Mouse (Mus musculus) brain, embryonic 18.5 days (tissue): ENCODE results near the gene Mybpc2.

Experiments
- DNase-seq: peaks from one replicate; pipeline ENCODE4 v3.0.0-alpha.2; 2012; ENCODE audit warnings: low read depth, low spot score

Gene Mybpc2

GRCm38 (mm10) chr7:44524502-44524901 lies at the start of gene Mybpc2:
Mybpc2 (minus strand) TSS chr7:44524656.
- DNase-seq = no peak

GRCm38 (mm10) chr7:44572956-44573484 lies 48.6 kb upstream of the Mybpc2 start:
- DNase-seq = no peak

- DNase-seq = no peak
Measured at GRCm38 (mm10) chr7:44572213-44572701, 47.8 kb upstream of the Mybpc2 start, which contains the start of gene Napsa. Napsa (plus strand) TSS chr7:44572380.

GRCm38 (mm10) chr7:44571811-44572210 lies 47.4 kb upstream of the Mybpc2 start:
- no peak for DNase-seq

GRCm38 (mm10) chr7:44570989-44571388 lies 46.5 kb upstream of the Mybpc2 start:
- no peak for DNase-seq

GRCm38 (mm10) chr7:44568803-44569202 lies 44.3 kb upstream of the Mybpc2 start:
- no peak for DNase-seq

- DNase-seq = no peak
Measured at GRCm38 (mm10) chr7:44565414-44565813, 41.0 kb upstream of the Mybpc2 start.

GRCm38 (mm10) chr7:44564486-44564885 lies 40.0 kb upstream of the Mybpc2 start:
- DNase-seq = no peak

GRCm38 (mm10) chr7:44563284-44563683 lies 38.8 kb upstream of the Mybpc2 start:
- no peak for DNase-seq

- DNase-seq = peak; percentile 55
Measured at GRCm38 (mm10) chr7:44560435-44561400, 36.3 kb upstream of the Mybpc2 start.

- DNase-seq = no peak
Measured at GRCm38 (mm10) chr7:44557629-44558028, 33.2 kb upstream of the Mybpc2 start.

- DNase-seq = peak; percentile 83
Measured at GRCm38 (mm10) chr7:44553826-44554225, 29.4 kb upstream of the Mybpc2 start, which contains the start of gene Nr1h2. Nr1h2 (minus strand) TSS chr7:44553951.

GRCm38 (mm10) chr7:44553196-44553764 lies 28.8 kb upstream of the Mybpc2 start:
- peak; percentile 65 for DNase-seq

GRCm38 (mm10) chr7:44552141-44552908 lies 27.9 kb upstream of the Mybpc2 start:
- DNase-seq = no peak

GRCm38 (mm10) chr7:44551731-44552130 lies 27.3 kb upstream of the Mybpc2 start:
- DNase-seq = no peak

- no peak for DNase-seq
Measured at GRCm38 (mm10) chr7:44551301-44551700, 26.8 kb upstream of the Mybpc2 start.

GRCm38 (mm10) chr7:44550409-44550678 lies 25.9 kb upstream of the Mybpc2 start:
- DNase-seq = no peak

GRCm38 (mm10) chr7:44549621-44550408 lies 25.4 kb upstream of the Mybpc2 start:
- no peak for DNase-seq

GRCm38 (mm10) chr7:44548497-44549087 lies 24.1 kb upstream of the Mybpc2 start, which contains the start of gene Pold1:
Pold1 (minus strand) TSS chr7:44548849.
- peak; percentile 96 for DNase-seq

- no peak for DNase-seq
Measured at GRCm38 (mm10) chr7:44547725-44548124, 23.3 kb upstream of the Mybpc2 start.
